Mouse (Mus musculus): Measurements from ENCODE around the gene Sec31a. TPM values are rescaled to one million over a fixed set of nuclear protein-coding genes. Genes with fewer than 3 reads are reported as not detected.

The Sec31a gene
- polyA plus RNA-seq, 1 experiment from 2014 or later = 52.3 TPM

DNA sequence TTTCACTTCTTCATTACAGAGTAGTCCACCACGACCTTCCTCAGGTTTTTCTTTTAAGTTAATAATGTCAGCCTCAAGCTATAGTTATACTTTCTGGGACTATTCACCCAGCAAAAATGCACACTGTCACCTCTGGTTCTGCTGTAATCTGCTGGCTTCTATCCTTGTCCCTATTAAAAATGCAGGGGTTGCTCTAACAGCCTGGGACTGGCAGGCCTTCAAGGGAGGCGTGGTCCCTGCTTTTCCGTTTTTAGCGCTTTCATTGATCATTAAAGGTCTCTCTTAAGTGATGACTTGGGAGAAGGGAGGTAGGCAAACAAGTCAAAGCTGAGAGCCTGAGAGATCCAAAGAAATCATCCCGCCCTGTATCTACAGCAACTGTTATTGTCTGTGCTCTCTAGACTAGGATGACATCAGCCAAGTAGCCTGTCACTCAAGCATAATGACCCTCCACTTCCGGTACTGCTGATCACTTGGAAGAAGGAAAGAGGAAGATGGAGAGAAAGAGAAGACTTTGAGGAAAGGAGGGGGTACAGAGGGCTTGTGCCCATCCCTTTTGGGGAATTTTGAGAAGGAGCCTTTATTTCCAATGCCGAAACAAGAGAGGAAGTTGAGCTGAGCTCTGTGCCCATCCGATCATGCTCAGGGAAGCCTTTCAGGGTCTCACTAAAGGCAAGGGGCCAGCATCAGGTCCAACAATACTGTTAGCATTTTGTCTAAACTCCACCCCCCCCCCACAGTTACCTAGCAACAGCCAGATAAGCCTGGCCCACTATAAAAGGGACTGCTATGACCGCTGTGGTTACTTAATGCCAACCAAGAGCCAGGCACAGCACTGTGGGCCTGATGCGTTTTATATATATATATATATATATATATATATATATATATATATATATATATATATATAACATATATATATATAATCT is 66.5 kb downstream of the Sec31a start:
- H3K4me1 ChIP-seq (replicated peaks) = no peaks in the 10 kb centered on the region
- H3K36me3 ChIP-seq (replicated peaks) = no peaks in the 10 kb centered on the region
- no peaks in the 10 kb centered on the region for H3K9me3 ChIP-seq (replicated peaks)
- H3K4me3 ChIP-seq (replicated peaks) = no peak overlapping the region
- H3K9ac ChIP-seq = no peak overlapping the region
- no peak overlapping the region for H3K4me2 ChIP-seq
- no peak for ATAC-seq (ENCODE audit: insufficient read depth)
- no peak overlapping the region for H3K27ac ChIP-seq (replicated peaks)
- WGBS (ENCODE audit: insufficient replicate concordance) = 55% methylated on average over 10 of the region's 10 CpGs
- H3K27me3 ChIP-seq = no peaks in the 10 kb centered on the region

DNA sequence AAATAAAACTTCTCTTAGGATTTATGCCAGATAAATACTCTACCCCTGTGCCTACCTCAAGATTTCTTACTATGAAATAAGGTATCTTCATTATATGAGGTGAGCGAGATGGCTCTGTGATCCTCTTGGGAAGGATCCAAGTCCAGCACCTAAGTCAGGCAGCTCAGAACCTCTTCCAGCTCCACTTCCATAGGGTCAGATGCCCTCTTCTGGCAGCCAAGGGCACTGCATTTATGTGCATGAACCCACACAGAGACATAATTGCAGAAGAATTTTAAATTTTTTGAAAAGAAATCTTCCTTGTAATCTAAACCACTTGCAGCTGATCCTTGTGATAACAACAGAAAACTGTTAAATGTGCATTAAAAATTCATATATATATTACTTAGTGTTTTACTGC is 70.9 kb downstream of the Sec31a start:
- Histone ChIP-seq H3K9me3 (replicated peaks) (no peaks in the 10 kb centered on the region), H3K4me2 (no peak overlapping the region), H3K9ac (no peak overlapping the region), H3K27me3 (no peaks in the 10 kb centered on the region), H3K27ac (replicated peaks) (no peak overlapping the region), H3K4me1 (replicated peaks) (no peaks in the 10 kb centered on the region), H3K4me3 (replicated peaks) (no peak overlapping the region), H3K36me3 (replicated peaks) (no peaks in the 10 kb centered on the region)
- 78% methylated on average over 1 of the region's 1 CpGs for WGBS (ENCODE audit: insufficient replicate concordance)
- no peak for ATAC-seq (ENCODE audit: insufficient read depth)

- H3K9ac ChIP-seq = no peak overlapping the region
These were observed 72.9 kb downstream of the Sec31a start for GRCm38 (mm10) chr5:100343087-100343486.

GRCm38 (mm10) chr5:100342422-100342821 is 73.6 kb downstream of the Sec31a start:
- Histone ChIP-seq H3K4me2 (no peak overlapping the region), H3K27me3 (no peaks in the 10 kb centered on the region), H3K36me3 (replicated peaks) (no peaks in the 10 kb centered on the region), H3K4me3 (replicated peaks) (no peak overlapping the region), H3K27ac (replicated peaks) (no peak overlapping the region), H3K9me3 (replicated peaks) (no peaks in the 10 kb centered on the region), H3K9ac (no peak overlapping the region), H3K4me1 (replicated peaks) (no peaks in the 10 kb centered on the region)
- WGBS (ENCODE audit: insufficient replicate concordance) = 71% methylated on average over 6 of the region's 6 CpGs
- no peak for ATAC-seq (ENCODE audit: insufficient read depth)

More at GRCm38 (mm10) chr5:100343087-100343486, 72.9 kb downstream of the Sec31a start:
- Histone ChIP-seq H3K36me3 (replicated peaks) (no peaks in the 10 kb centered on the region), H3K27ac (replicated peaks) (no peak overlapping the region), H3K9me3 (replicated peaks) (no peaks in the 10 kb centered on the region), H3K4me3 (replicated peaks) (no peak overlapping the region), H3K4me1 (replicated peaks) (no peaks in the 10 kb centered on the region), H3K27me3 (no peaks in the 10 kb centered on the region), H3K4me2 (no peak overlapping the region)
- 39% methylated on average over 6 of the region's 6 CpGs for WGBS (ENCODE audit: insufficient replicate concordance)
- ATAC-seq (ENCODE audit: insufficient read depth) = no peak

DNA sequence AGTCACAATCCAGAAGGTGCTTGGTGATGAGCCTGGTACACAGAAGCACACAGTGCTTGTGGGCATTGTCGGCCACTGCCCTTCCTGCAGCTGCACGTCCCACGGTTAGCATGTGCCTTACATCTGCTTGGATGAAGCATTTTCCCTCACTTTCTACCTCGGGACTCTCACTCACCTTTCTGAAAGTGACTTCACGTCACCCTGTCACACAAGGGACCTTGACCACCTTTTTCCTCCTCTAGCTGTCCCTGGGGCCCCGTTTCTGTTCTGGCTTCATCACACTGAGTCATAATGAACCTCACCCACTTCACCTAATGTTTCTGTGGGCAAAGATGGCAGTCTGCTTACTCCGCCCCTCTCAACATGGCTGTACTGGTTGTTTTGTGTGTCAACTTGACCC is 75.0 kb downstream of the Sec31a start:
- no peaks in the 10 kb centered on the region for H3K27me3 ChIP-seq
- no peaks in the 10 kb centered on the region for H3K9me3 ChIP-seq (replicated peaks)
- ATAC-seq (ENCODE audit: insufficient read depth) = no peak
- H3K4me1 ChIP-seq (replicated peaks) = no peaks in the 10 kb centered on the region
- no peaks in the 10 kb centered on the region for H3K36me3 ChIP-seq (replicated peaks)
- no peak overlapping the region for H3K4me2 ChIP-seq
- 63% methylated on average over 7 of the region's 7 CpGs for WGBS (ENCODE audit: insufficient replicate concordance)
- no peak overlapping the region for H3K9ac ChIP-seq
- H3K4me3 ChIP-seq (replicated peaks) = no peak overlapping the region
- H3K27ac ChIP-seq (replicated peaks) = no peak overlapping the region

- no peak overlapping the region for H3K4me2 ChIP-seq
- no peak overlapping the region for H3K27ac ChIP-seq (replicated peaks)
- H3K27me3 ChIP-seq = no peaks in the 10 kb centered on the region
- 59% methylated on average over 4 of the region's 4 CpGs for WGBS (ENCODE audit: insufficient replicate concordance)
- no peak overlapping the region for H3K9ac ChIP-seq
- H3K9me3 ChIP-seq (replicated peaks) = no peaks in the 10 kb centered on the region
- H3K4me1 ChIP-seq (replicated peaks) = no peaks in the 10 kb centered on the region
- no peak overlapping the region for H3K4me3 ChIP-seq (replicated peaks)
- no peak for ATAC-seq (ENCODE audit: insufficient read depth)
- no peaks in the 10 kb centered on the region for H3K36me3 ChIP-seq (replicated peaks)
These were observed 78.2 kb downstream of the Sec31a start for GRCm38 (mm10) chr5:100337852-100338251.

- 77% methylated on average over 7 of the region's 7 CpGs for WGBS (ENCODE audit: insufficient replicate concordance)
- Histone ChIP-seq H3K9me3 (replicated peaks) (no peaks in the 10 kb centered on the region), H3K27ac (replicated peaks) (no peak overlapping the region), H3K4me2 (no peak overlapping the region), H3K4me1 (replicated peaks) (no peaks in the 10 kb centered on the region), H3K36me3 (replicated peaks) (no peaks in the 10 kb centered on the region), H3K27me3 (no peaks in the 10 kb centered on the region), H3K9ac (no peak overlapping the region), H3K4me3 (replicated peaks) (no peak overlapping the region)
- ATAC-seq (ENCODE audit: insufficient read depth) = no peak
These were observed 79.2 kb downstream of the Sec31a start for GRCm38 (mm10) chr5:100336876-100337275.

- Histone ChIP-seq H3K9ac (no peak overlapping the region), H3K4me1 (replicated peaks) (no peaks in the 10 kb centered on the region), H3K36me3 (replicated peaks) (no peaks in the 10 kb centered on the region), H3K4me3 (replicated peaks) (no peak overlapping the region), H3K4me2 (no peak overlapping the region), H3K27me3 (no peaks in the 10 kb centered on the region), H3K27ac (replicated peaks) (no peak overlapping the region), H3K9me3 (replicated peaks) (no peaks in the 10 kb centered on the region)
- 80% methylated on average over 5 of the region's 5 CpGs for WGBS (ENCODE audit: insufficient replicate concordance)
- ATAC-seq (ENCODE audit: insufficient read depth) = no peak
These were observed 80.4 kb downstream of the Sec31a start for GRCm38 (mm10) chr5:100335581-100336080.

DNA sequence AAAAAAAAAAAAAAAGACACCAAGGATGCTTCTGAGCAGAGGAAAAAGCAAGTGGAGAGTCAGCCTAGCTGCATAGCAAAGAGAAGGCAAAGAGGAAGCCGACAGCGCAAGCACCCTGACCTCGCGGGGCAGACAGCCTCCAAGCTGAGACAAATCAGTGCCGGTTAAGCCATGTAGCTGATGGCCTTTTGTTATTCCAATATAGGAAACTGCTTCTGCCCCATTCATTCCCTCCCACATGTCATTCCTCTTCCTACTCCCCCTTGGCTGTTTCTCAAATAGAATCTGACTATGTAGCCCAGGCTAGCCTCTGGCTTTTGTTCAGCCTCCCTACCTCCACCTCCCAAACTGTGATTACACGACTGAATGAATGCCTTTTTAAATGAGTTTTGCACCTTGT is 81.3 kb downstream of the Sec31a start:
- no peaks in the 10 kb centered on the region for H3K27me3 ChIP-seq
- 61% methylated on average over 6 of the region's 6 CpGs for WGBS (ENCODE audit: insufficient replicate concordance)
- H3K9me3 ChIP-seq (replicated peaks) = no peaks in the 10 kb centered on the region
- no peaks in the 10 kb centered on the region for H3K4me1 ChIP-seq (replicated peaks)
- no peaks in the 10 kb centered on the region for H3K36me3 ChIP-seq (replicated peaks)
- no peak overlapping the region for H3K9ac ChIP-seq
- ATAC-seq (ENCODE audit: insufficient read depth) = no peak
- H3K4me2 ChIP-seq = no peak overlapping the region
- H3K4me3 ChIP-seq (replicated peaks) = no peak overlapping the region
- H3K27ac ChIP-seq (replicated peaks) = no peak overlapping the region

GRCm38 (mm10) chr5:100333607-100334380 is 82.2 kb downstream of the Sec31a start:
- Histone ChIP-seq H3K4me3 (replicated peaks) (no peak overlapping the region), H3K4me2 (no peak overlapping the region), H3K9me3 (replicated peaks) (no peaks in the 10 kb centered on the region), H3K27ac (replicated peaks) (no peak overlapping the region), H3K9ac (no peak overlapping the region), H3K27me3 (no peaks in the 10 kb centered on the region), H3K4me1 (replicated peaks) (no peaks in the 10 kb centered on the region), H3K36me3 (replicated peaks) (no peaks in the 10 kb centered on the region)
- no peak for ATAC-seq (ENCODE audit: insufficient read depth)
- WGBS (ENCODE audit: insufficient replicate concordance) = 37% methylated on average over 14 of the region's 14 CpGs

DNA sequence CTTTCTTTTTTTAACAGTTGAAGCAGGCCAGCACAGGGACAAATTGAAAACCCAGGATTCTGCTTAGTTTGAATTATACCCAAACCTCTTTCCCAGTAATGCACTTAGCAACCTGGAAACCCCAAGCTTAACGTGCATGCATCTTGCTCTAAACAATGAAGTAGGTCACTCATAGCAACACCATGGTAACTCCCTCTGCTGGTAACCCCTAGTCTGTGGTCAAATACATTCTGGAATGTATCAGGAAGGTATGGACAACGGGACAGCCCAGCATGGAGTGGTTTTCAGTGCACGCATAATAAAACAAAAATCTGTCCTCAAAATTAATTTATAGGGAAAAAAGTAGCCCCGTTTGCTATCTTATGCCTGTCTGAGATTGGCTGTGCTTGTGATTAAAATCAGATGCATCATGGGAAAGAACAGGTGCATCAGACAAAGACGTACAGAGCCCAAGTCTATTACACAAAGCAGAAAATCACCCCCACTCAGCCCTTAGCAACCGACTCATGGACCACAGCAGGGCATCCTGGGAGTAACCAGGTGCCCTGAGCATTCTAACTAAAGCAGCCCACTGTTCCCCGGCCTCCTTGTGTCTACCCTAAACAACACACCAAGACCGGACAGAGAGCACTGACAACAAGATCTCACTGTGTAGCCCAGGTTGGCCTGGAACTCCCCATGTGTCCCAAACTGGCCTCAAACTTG is 83.6 kb downstream of the Sec31a start:
- H3K9me3 ChIP-seq (replicated peaks) = no peaks in the 10 kb centered on the region
- H3K4me1 ChIP-seq (replicated peaks) = no peaks in the 10 kb centered on the region
- no peak overlapping the region for H3K27ac ChIP-seq (replicated peaks)
- no peak overlapping the region for H3K4me2 ChIP-seq
- H3K4me3 ChIP-seq (replicated peaks) = no peak overlapping the region
- no peaks in the 10 kb centered on the region for H3K27me3 ChIP-seq
- no peaks in the 10 kb centered on the region for H3K36me3 ChIP-seq (replicated peaks)
- no peak for ATAC-seq (ENCODE audit: insufficient read depth)
- H3K9ac ChIP-seq = no peak overlapping the region
- 65% methylated on average over 8 of the region's 8 CpGs for WGBS (ENCODE audit: insufficient replicate concordance)
